Comparison of ENCODE assay signal across 14 mouse cellular contexts in the genomic region with DNA sequence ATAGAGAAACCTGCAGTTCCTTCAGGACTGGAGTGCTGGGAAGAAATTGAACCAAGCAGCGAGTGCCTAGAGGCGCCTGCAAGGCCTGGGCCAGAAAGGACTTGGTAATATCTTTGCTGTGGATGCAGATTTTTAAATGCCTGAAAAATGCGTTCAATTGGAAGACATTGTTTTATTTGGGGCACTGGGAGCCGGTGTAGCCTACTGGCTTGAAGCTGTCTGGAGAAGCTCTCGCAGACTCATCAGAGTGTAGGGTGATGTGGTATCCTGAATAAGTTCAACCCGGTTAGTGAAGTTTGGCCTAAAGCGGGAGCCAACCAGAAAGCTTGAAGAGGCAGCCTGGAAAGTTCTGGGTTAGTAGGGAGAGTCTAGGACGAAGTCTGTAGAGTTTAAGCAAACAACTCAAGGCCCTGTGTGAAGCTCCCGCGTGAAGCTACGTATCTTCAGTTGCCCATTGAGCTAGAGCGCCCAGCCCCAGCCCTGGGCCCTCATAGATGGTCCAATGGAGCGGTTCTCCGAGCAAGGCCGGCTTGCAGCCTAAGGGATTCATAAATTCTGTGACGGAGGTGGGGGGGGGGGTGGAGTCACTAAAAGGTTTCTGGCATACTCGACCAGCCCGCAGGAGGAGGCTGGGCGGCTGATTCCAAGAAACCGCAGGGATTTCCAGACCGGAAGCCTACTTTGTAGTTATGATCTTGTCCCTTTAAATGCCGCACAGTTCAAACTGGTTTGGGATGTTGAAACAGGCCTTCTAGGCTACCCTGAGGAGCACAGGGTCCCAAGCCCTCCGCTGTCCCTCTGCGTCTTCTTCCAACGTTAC. TPM values are rescaled to one million over a fixed set of nuclear protein-coding genes. Genes with fewer than 3 reads are reported as not detected.
A peak's percentile ranks its signal among the peaks of the same experiment; 100 is the strongest.
DNase-seq lines count a peak whose midpoint lies in the region; ATAC-seq and TF ChIP-seq lines count a peak whose summit lies in the region.
"Had no signal": no experiment of that assay in that cellular context is flagged by ENCODE, and none has a peak within 500 bp of the region (broad histone marks: within the 10 kb centered on the region; RNA-seq: fewer than 3 reads in every experiment).

No protein-coding gene starts in this region.

- H3K36me3 ChIP-seq in forebrain, postnatal 0 days (ENCODE audit: insufficient read depth): no peaks in the 10 kb centered on the region
- no peaks in the 10 kb centered on the region for H3K36me3 ChIP-seq in forebrain, embryonic 16.5 days (ENCODE audit: control insufficient read depth, insufficient read depth)
- H3K36me3 ChIP-seq in E14TG2a.4 (ENCODE audit: insufficient read depth, low read length): no peaks in the 10 kb centered on the region
- H3K36me3 ChIP-seq in embryonic facial prominence, embryonic 11.5 days (replicated peaks; ENCODE audit: control insufficient read depth, insufficient read depth, low read depth, low read length): no peaks in the 10 kb centered on the region
- H3K36me3 ChIP-seq: stomach, embryonic 15.5 days had no signal

- TF ChIP-seq CTCF in forebrain, postnatal 0 days (IDR thresholded peaks at IDR 0.05; ENCODE audit: low read depth): no peak
- no peak for TF ChIP-seq CTCF in E14TG2a.4 (conservative IDR thresholded peaks at IDR 0.05; ENCODE audit: low read length)

- H3K27ac ChIP-seq in forebrain, postnatal 0 days (ENCODE audit: low read depth, low read length): no peak overlapping the region
- no peak overlapping the region for H3K27ac ChIP-seq in forebrain, embryonic 16.5 days (ENCODE audit: low read length)
- no peak overlapping the region for H3K27ac ChIP-seq in embryonic facial prominence, embryonic 11.5 days (replicated peaks; ENCODE audit: low read depth, low read length)
- H3K27ac ChIP-seq: stomach, embryonic 15.5 days had no signal

- H3K4me3 ChIP-seq in forebrain, postnatal 0 days (ENCODE audit: low read depth, low read length): no peak overlapping the region
- no peak overlapping the region for H3K4me3 ChIP-seq in forebrain, embryonic 16.5 days (replicated peaks; ENCODE audit: low read length)
- H3K4me3 ChIP-seq in E14TG2a.4 (replicated peaks; ENCODE audit: low read length): 0 out of 2 replicates have a peak overlapping the region, but pooled peaks have one; percentile 20
- H3K4me3 ChIP-seq in embryonic facial prominence, embryonic 11.5 days (ENCODE audit: low read depth, low read length): no peak overlapping the region
- H3K4me3 ChIP-seq: stomach, embryonic 15.5 days had no signal

- no peak for ATAC-seq in forebrain, postnatal 0 days
- no peak for ATAC-seq in forebrain, embryonic 16.5 days
- no peak for ATAC-seq in embryonic facial prominence, embryonic 11.5 days (replicated peaks; ENCODE audit: insufficient number of reproducible peaks, low FRiP score, low TSS enrichment, low read depth)
- ATAC-seq: Patski had no signal

- H3K9ac ChIP-seq in forebrain, postnatal 0 days: no peak overlapping the region
- H3K9ac ChIP-seq in forebrain, embryonic 16.5 days (replicated peaks; ENCODE audit: low read depth, low read length): no peak overlapping the region
- H3K9ac ChIP-seq in embryonic facial prominence, embryonic 11.5 days (replicated peaks; ENCODE audit: low read length): no peak overlapping the region
- H3K9ac ChIP-seq: stomach, embryonic 15.5 days had no signal

- no peaks in the 10 kb centered on the region; the same call in 1 of the 2 replicates for H3K4me1 ChIP-seq in forebrain, postnatal 0 days (ENCODE audit: insufficient read depth)
- peaks cover 22% of the 10 kb centered on the region for H3K4me1 ChIP-seq in forebrain, embryonic 16.5 days (replicated peaks; ENCODE audit: control insufficient read depth, insufficient read depth, low read length)
- H3K4me1 ChIP-seq in E14TG2a.4 (replicated peaks; ENCODE audit: low read depth, low read length): peaks cover 39% of the 10 kb centered on the region
- H3K4me1 ChIP-seq in embryonic facial prominence, embryonic 11.5 days (ENCODE audit: control insufficient read depth, insufficient read depth, low read length): peaks cover 3% of the 10 kb centered on the region

- DNase-seq in forebrain, postnatal 0 days: peak; percentile 46
- peak; percentile 11 for DNase-seq in embryonic facial prominence, embryonic 11.5 days (ENCODE audit: low spot score)
- DNase-seq in heart, postnatal 36 days: peak; percentile 17 to 50
- no peak for DNase-seq in adrenal gland, postnatal 14 days
- no peak for DNase-seq in spleen, postnatal 10 days (ENCODE audit: low spot score in 2 of 2)
- no peak for DNase-seq in right cerebral cortex, adult 18-20 months
- DNase-seq: B cell, adult 2 months had no signal

- H3K9me3 ChIP-seq in forebrain, postnatal 0 days (ENCODE audit: low read length): no peaks in the 10 kb centered on the region
- no peaks in the 10 kb centered on the region for H3K9me3 ChIP-seq in forebrain, embryonic 16.5 days (ENCODE audit: control insufficient read depth, low read length)
- H3K9me3 ChIP-seq in E14TG2a.4 (ENCODE audit: low read length): no peaks in the 10 kb centered on the region
- H3K9me3 ChIP-seq in embryonic facial prominence, embryonic 11.5 days (replicated peaks; ENCODE audit: control insufficient read depth, low read length): no peaks in the 10 kb centered on the region
- H3K9me3 ChIP-seq: stomach, embryonic 15.5 days had no signal

- intact Hi-C loops in heart, postnatal 36 days (cut with DNase I): loop anchor here (5.0 to 10.0 kb wide), 3 partner anchors 308 to 492 kb away; no protein-coding TSS in a partner anchor

- H3K27me3 ChIP-seq in forebrain, postnatal 0 days (ENCODE audit: insufficient read depth, low read length): peaks cover 70% of the 10 kb centered on the region
- H3K27me3 ChIP-seq in forebrain, embryonic 16.5 days (replicated peaks; ENCODE audit: control insufficient read depth, insufficient read depth, low read length): peaks cover 46% of the 10 kb centered on the region
- H3K27me3 ChIP-seq in E14TG2a.4 (ENCODE audit: insufficient read depth, low read length): peaks cover 80% of the 10 kb centered on the region
- H3K27me3 ChIP-seq in embryonic facial prominence, embryonic 11.5 days (ENCODE audit: control insufficient read depth, insufficient read depth, low read length): peaks cover 51% of the 10 kb centered on the region
- H3K27me3 ChIP-seq: Patski had no signal

- WGBS in forebrain, postnatal 0 days: 5% methylated on average over 25 of the region's 25 CpGs
- WGBS in forebrain, embryonic 16.5 days: 2% methylated on average over 25 of the region's 25 CpGs
- 1% methylated on average over 25 of the region's 25 CpGs for WGBS in embryonic facial prominence, embryonic 11.5 days

- no peak overlapping the region for H3K4me2 ChIP-seq in forebrain, postnatal 0 days (ENCODE audit: low read depth)
- H3K4me2 ChIP-seq in forebrain, embryonic 16.5 days (ENCODE audit: low read length): no peak overlapping the region
- no peak overlapping the region; the same call in 1 of the 2 replicates for H3K4me2 ChIP-seq in embryonic facial prominence, embryonic 11.5 days (ENCODE audit: low read depth, low read length)
- H3K4me2 ChIP-seq: stomach, embryonic 15.5 days had no signal

RNA-seq across cellular contexts. Expression of a gene that starts 1.6 kb away (rescaled TPM):
- 4.5 and 7.8 TPM in 2 replicates for total RNA-seq in forebrain, postnatal 0 days (2014; rRNA removed)
- polyA plus RNA-seq in forebrain, postnatal 0 days (2015; fragmentation: Nextera tagmentation; extraction: Ambion mirVana): 1.5 and 1.7 TPM in 2 replicates
- polyA plus RNA-seq in forebrain, embryonic 16.5 days (2015; fragmentation: Nextera tagmentation; extraction: Ambion mirVana): 2.1 and 2.2 TPM in 2 replicates
- polyA plus RNA-seq in embryonic facial prominence, embryonic 11.5 days (2014; fragmentation: Nextera tagmentation; extraction: Ambion mirVana): 3.9 and 4.1 TPM in 2 replicates
- 1 to 10 TPM; 3.4 to 5.3 TPM for total RNA-seq in heart, postnatal 36 days (2021)
- total RNA-seq in adrenal gland, postnatal 14 days (2021): 3.0 and 3.3 TPM in 2 replicates
- total RNA-seq: common myeloid progenitor, adult 5-6 weeks; monocyte, adult 5-6 weeks had no signal
- polyA plus RNA-seq: liver, embryonic 16.5 days had no signal

Comparison
In these comparisons a context has a peak if more than half of its experiments do, and no peak if none do; other contexts are left out.
1. DNase-seq: peak in forebrain, postnatal 0 days (single experiment), embryonic facial prominence, embryonic 11.5 days (single experiment) and heart, postnatal 36 days (2 of 2); none in adrenal gland, postnatal 14 days (single experiment), spleen, postnatal 10 days (0 of 2) and right cerebral cortex, adult 18-20 months (single experiment).